Mouse (Mus musculus) CH12.LX (cell line): ENCODE measurements around the gene Il2rb. TPM values are rescaled to one million over a fixed set of nuclear protein-coding genes. Genes with fewer than 3 reads are reported as not detected.
A peak's percentile ranks its signal among the peaks of the same experiment; 100 is the strongest.

Experiments used
- DNase-seq: peaks from one replicate; pipeline ENCODE4 v3.0.0-alpha.2; 2013; ENCODE audit errors: extremely low read depth
- H3K27ac ChIP-seq: 2 replicates; pipeline ENCODE4 v1.5.1; 2012; ENCODE audit warnings: low read depth, mild to moderate bottlenecking, control low read depth, moderate library complexity; ENCODE audit not compliant: insufficient read depth
- H3K27me3 ChIP-seq: replicated peaks from 2 replicates; pipeline ENCODE3; 2012; ENCODE audit warnings: inconsistent platforms
- H3K36me3 ChIP-seq, 2 experiments: replicated peaks in 1 of 2; 2 replicates each; pipeline versions ENCODE3 to v1.6.1; 2012; ENCODE audit warnings: inconsistent platforms in 1 of 2, low read length in 1 of 2, mild to moderate bottlenecking in 1 of 2, mixed read lengths in 1 of 2, moderate library complexity in 1 of 2; ENCODE audit not compliant: control insufficient read depth in 1 of 2, insufficient read depth in 1 of 2
- H3K4me1 ChIP-seq, 2 experiments: 2 replicates each; pipeline ENCODE4 v1.6.1; 2012; ENCODE audit warnings: inconsistent platforms in 1 of 2, moderate library complexity in 1 of 2; ENCODE audit not compliant: insufficient read depth in 2 of 2, control insufficient read depth in 1 of 2
- H3K4me2 ChIP-seq: 2 replicates; pipeline ENCODE4 v1.6.1; 2012; ENCODE audit warnings: low read depth, mild to moderate bottlenecking, control low read depth; ENCODE audit not compliant: poor library complexity, insufficient read depth, severe bottlenecking
- H3K4me3 ChIP-seq, 3 experiments: fragments of 150-350 bp in 1 of 3; sonication (generic) in 1 of 3; replicated peaks in 1 of 3; 2 replicates each; pipeline versions ENCODE3 to v1.5.1; 2011 to 2012; ENCODE audit warnings: low read depth in 2 of 3, low read length in 2 of 3, mild to moderate bottlenecking in 2 of 3, moderate library complexity in 2 of 3, control low read depth in 1 of 3, improper control_type of control experiment in 1 of 3, inconsistent platforms in 1 of 3, mixed read lengths in 1 of 3; ENCODE audit not compliant: poor library complexity in 1 of 3
- H3K79me2 ChIP-seq: replicated peaks from 2 replicates; pipeline ENCODE4 v1.6.1; 2012; ENCODE audit warnings: mild to moderate bottlenecking, moderate library complexity; ENCODE audit not compliant: control insufficient read depth, poor library complexity, insufficient read depth, severe bottlenecking; ENCODE audit errors: extremely low read depth
- H3K9ac ChIP-seq: 2 replicates; pipeline ENCODE4 v1.6.1; 2012; ENCODE audit warnings: low read depth, mild to moderate bottlenecking, control low read depth, moderate library complexity; ENCODE audit not compliant: insufficient read depth
- H3K9me3 ChIP-seq: replicated peaks from 2 replicates; pipeline ENCODE3; 2012; ENCODE audit warnings: low read length, inconsistent platforms, mixed read lengths
- BHLHE40 ChIP-seq: IDR thresholded peaks from 2 replicates; pipeline ENCODE4 v1.6.1; 2011; ENCODE audit warnings: mild to moderate bottlenecking, low read depth, low read length, improper control_type of control experiment
- CHD2 ChIP-seq: IDR thresholded peaks from 2 replicates; pipeline ENCODE4 v1.6.1; 2011; ENCODE audit warnings: low read length, improper control_type of control experiment
- E2F4 ChIP-seq: IDR thresholded peaks from 2 replicates; pipeline ENCODE4 v1.6.1; 2011; ENCODE audit warnings: low read depth, low read length, improper control_type of control experiment; ENCODE audit not compliant: insufficient replicate concordance
- ELF1 ChIP-seq: IDR thresholded peaks from 2 replicates; pipeline ENCODE4 v1.6.1; 2014; ENCODE audit warnings: low read depth, mild to moderate bottlenecking, inconsistent platforms, low read length, improper control_type of control experiment
- EP300 ChIP-seq: IDR thresholded peaks from 2 replicates; pipeline ENCODE4 v1.6.1; 2011; ENCODE audit warnings: low read length, improper control_type of control experiment
- ETS1 ChIP-seq: conservative IDR thresholded peaks from 2 replicates; pipeline ENCODE4 v1.6.1; 2012; ENCODE audit warnings: low read depth, mild to moderate bottlenecking, inconsistent platforms, low read length, improper control_type of control experiment, moderate library complexity
- GABPA ChIP-seq: IDR thresholded peaks from 2 replicates; pipeline ENCODE4 v1.6.1; 2012; ENCODE audit warnings: low read depth, low read length, improper control_type of control experiment, inconsistent platforms; ENCODE audit not compliant: insufficient replicate concordance
- HCFC1 ChIP-seq: IDR thresholded peaks from 2 replicates; pipeline ENCODE4 v1.6.1; 2012; ENCODE audit warnings: low read depth, mild to moderate bottlenecking, inconsistent platforms, low read length, improper control_type of control experiment
- IRF4 ChIP-seq: IDR thresholded peaks from 2 replicates; pipeline ENCODE4 v1.6.1; 2014; ENCODE audit warnings: low read depth, mild to moderate bottlenecking, inconsistent platforms, low read length, improper control_type of control experiment
- JUND ChIP-seq: conservative IDR thresholded peaks from 2 replicates; pipeline ENCODE4 v1.6.1; 2011; ENCODE audit warnings: low read depth, low read length, improper control_type of control experiment
- MAFK ChIP-seq: IDR thresholded peaks from 2 replicates; pipeline ENCODE4 v1.6.1; 2011; ENCODE audit warnings: low read length, improper control_type of control experiment; ENCODE audit not compliant: insufficient replicate concordance
- MAX ChIP-seq: IDR thresholded peaks from 2 replicates; pipeline ENCODE4 v1.6.1; 2011; ENCODE audit warnings: low read length, improper control_type of control experiment
- MAZ ChIP-seq: IDR thresholded peaks from 2 replicates; pipeline ENCODE4 v1.6.1; 2012; ENCODE audit warnings: low read depth, mild to moderate bottlenecking, inconsistent platforms, low read length, improper control_type of control experiment, moderate library complexity
- MEF2A ChIP-seq: IDR thresholded peaks from 2 replicates; pipeline ENCODE4 v1.6.1; 2014; ENCODE audit warnings: low read depth, mild to moderate bottlenecking, inconsistent platforms, low read length, improper control_type of control experiment, borderline replicate concordance
- MXI1 ChIP-seq: IDR thresholded peaks from 2 replicates; pipeline ENCODE4 v1.6.1; 2011; ENCODE audit warnings: mild to moderate bottlenecking, low read depth, low read length, improper control_type of control experiment
- NELFE ChIP-seq: IDR thresholded peaks from 2 replicates; pipeline ENCODE4 v1.6.1; 2011; ENCODE audit warnings: low read depth, low read length, improper control_type of control experiment
- NRF1 ChIP-seq: IDR thresholded peaks from 2 replicates; pipeline ENCODE4 v1.6.1; 2014; ENCODE audit warnings: low read depth, mild to moderate bottlenecking, inconsistent platforms, low read length, improper control_type of control experiment, moderate library complexity
- PAX5 ChIP-seq: IDR thresholded peaks from 2 replicates; pipeline ENCODE4 v1.6.1; 2012; ENCODE audit warnings: low read length, inconsistent platforms, mixed read lengths
- POLR2A ChIP-seq: IDR thresholded peaks from 2 replicates; pipeline ENCODE4 v1.6.1; 2011; ENCODE audit warnings: low read depth, mild to moderate bottlenecking, improper control_type of control experiment, low read length
- RAD21 ChIP-seq: IDR thresholded peaks from 2 replicates; pipeline ENCODE4 v1.6.1; 2011; ENCODE audit warnings: low read depth, mild to moderate bottlenecking, low read length, improper control_type of control experiment, moderate library complexity
- RCOR1 ChIP-seq: conservative IDR thresholded peaks from 2 replicates; pipeline ENCODE4 v1.6.1; 2012; ENCODE audit warnings: low read depth, mild to moderate bottlenecking, inconsistent platforms, low read length, improper control_type of control experiment
- SIN3A ChIP-seq: IDR thresholded peaks from 2 replicates; pipeline ENCODE4 v1.6.1; 2012; ENCODE audit warnings: low read length, improper control_type of control experiment, inconsistent platforms
- SMC3 ChIP-seq: IDR thresholded peaks from 2 replicates; pipeline ENCODE4 v1.6.1; 2011; ENCODE audit warnings: low read depth, low read length, improper control_type of control experiment
- TCF12 ChIP-seq: IDR thresholded peaks from 2 replicates; pipeline ENCODE4 v1.6.1; 2014; ENCODE audit warnings: low read depth, mild to moderate bottlenecking, inconsistent platforms, low read length, improper control_type of control experiment
- UBTF ChIP-seq: IDR thresholded peaks from 2 replicates; pipeline ENCODE4 v1.6.1; 2012; ENCODE audit warnings: low read depth, mild to moderate bottlenecking, inconsistent platforms, low read length, improper control_type of control experiment, moderate library complexity
- USF1 ChIP-seq: IDR thresholded peaks from 2 replicates; pipeline ENCODE4 v1.6.1; 2014; ENCODE audit warnings: low read depth, mild to moderate bottlenecking, inconsistent platforms, low read length, improper control_type of control experiment
- USF2 ChIP-seq: conservative IDR thresholded peaks from 2 replicates; pipeline ENCODE4 v1.6.1; 2011; ENCODE audit warnings: low read depth, low read length, improper control_type of control experiment
- ZKSCAN1 ChIP-seq: IDR thresholded peaks from 2 replicates; pipeline ENCODE4 v1.6.1; 2012; ENCODE audit warnings: low read depth, inconsistent platforms, low read length, improper control_type of control experiment, borderline replicate concordance
- ZMIZ1 ChIP-seq: IDR thresholded peaks from 2 replicates; pipeline ENCODE4 v1.6.1; 2012; ENCODE audit warnings: low read depth, mild to moderate bottlenecking, inconsistent platforms, low read length, improper control_type of control experiment
- ZNF384 ChIP-seq: IDR thresholded peaks from 2 replicates; pipeline ENCODE4 v1.6.1; 2012; ENCODE audit warnings: low read depth, low read length, improper control_type of control experiment, inconsistent platforms
- dilution Hi-C: fragments of 300-500 bp; cut with MboI; formaldehyde crosslinking; loops from 2 replicates; pipeline ENCODE4 v1.14.3; 2020; ENCODE audit warnings: low sequenced_read_pairs; ENCODE audit not compliant: extremely low pct_unique_long_range_greater_than_20kb, extremely low pct_ligation_motif_present
- in situ Hi-C: fragments of 300-500 bp; cut with MboI; formaldehyde crosslinking; loops from 3 replicates; pipeline ENCODE4 v1.14.3; 2019; ENCODE audit warnings: low sequenced_read_pairs, low pct_ligation_motif_present, low pct_unique_long_range_greater_than_20kb, mixed read lengths
- polyA plus RNA-seq: library from polyadenylated mRNA; unstranded; fragments of >175 nt; gene quantifications from 2 replicates; pipeline ENCODE4 v1.2.1, GENCODE M21; 2012; ENCODE audit warnings: low read depth; ENCODE audit not compliant: insufficient read length
- total RNA-seq, 2 experiments: library from RNA; depleted of rRNA; stranded (reverse); fragments of 300-350 nt in 1 of 2; fragments of >200 nt in 1 of 2; gene quantifications; 2 replicates each; pipeline ENCODE4 v1.2.3; 2012 to 2014

Il2rb gene
- total and polyA plus RNA-seq, 3 experiments = 31.2 to 60.0 (median 32.1) TPM

- H3K27ac ChIP-seq = peak overlapping the region; percentile 97
- H3K4me1 ChIP-seq = peaks cover 32 to 75% of the 10 kb centered on the region in 2 experiments
- dilution Hi-C loops = no loop called here
- in situ Hi-C loops = loop anchor here (5.0 kb wide), 1 partner anchor 63 kb away; no protein-coding TSS in a partner anchor
- H3K36me3 ChIP-seq = no peaks in the 10 kb centered on the region
- H3K4me2 ChIP-seq = peak overlapping the region; percentile 54
- H3K9me3 ChIP-seq = no peaks in the 10 kb centered on the region
- TF ChIP-seq SMC3 (no peak), SIN3A (no peak), ELF1 (no peak), MAX (peak; percentile 31; the same call in 1 of the 2 replicates), MAZ (no peak), JUND (no peak), ZKSCAN1 (no peak), EP300 (peak; percentile 38; the same call in 1 of the 2 replicates), BHLHE40 (peak; percentile 64; the same call in 1 of the 2 replicates), POLR2A (no peak; the same call in 1 of the 2 replicates), USF2 (no peak), ETS1 (peak; percentile 49; the same call in 1 of the 2 replicates), HCFC1 (no peak), MAFK (no peak), NELFE (0 out of 2 replicates have a peak, but pooled peaks have one; percentile 21), IRF4 (no peak), TCF12 (peak; percentile 32; the same call in 1 of the 2 replicates)
- peak; percentile 69 for DNase-seq
- H3K4me3 ChIP-seq = peak overlapping the region in 1 of 3 experiments; percentile 6
- H3K9ac ChIP-seq = peak overlapping the region; percentile 54
- H3K79me2 ChIP-seq = no peaks in the 10 kb centered on the region
- H3K27me3 ChIP-seq = no peaks in the 10 kb centered on the region
Measured at GRCm38 (mm10) chr15:78510736-78511135, 15.7 kb upstream of the Il2rb start.

GRCm38 (mm10) chr15:78510121-78510576 is 15.1 kb upstream of the Il2rb start:
- Histone ChIP-seq H3K36me3 (peaks cover 0 to 2% of the 10 kb centered on the region in 2 experiments), H3K4me1 (peaks cover 30 to 70% of the 10 kb centered on the region in 2 experiments), H3K27me3 (no peaks in the 10 kb centered on the region), H3K79me2 (no peaks in the 10 kb centered on the region), H3K4me3 (peak overlapping the region in 2 of 3 experiments; percentile 7 to 12), H3K4me2 (peak overlapping the region; percentile 55), H3K9me3 (peaks cover 4% of the 10 kb centered on the region), H3K9ac (peak overlapping the region; percentile 54), H3K27ac (peak overlapping the region; percentile 97)
- in situ Hi-C loops = loop anchor here (5.0 kb wide), 1 partner anchor 63 kb away; no protein-coding TSS in a partner anchor
- dilution Hi-C loops = no loop called here
- peak; percentile 96 for DNase-seq
- TF ChIP-seq GABPA (no peak), PAX5 (no peak), ETS1 (peak; percentile 97), USF2 (no peak), USF1 (no peak), E2F4 (no peak), ZMIZ1 (peak; percentile 60; the same call in 1 of the 2 replicates), MXI1 (no peak; the same call in 1 of the 2 replicates), BHLHE40 (peak; percentile 93), ZKSCAN1 (no peak), TCF12 (peak; percentile 98), MEF2A (peak; percentile 96), NELFE (0 out of 2 replicates have a peak, but pooled peaks have one; percentile 36), IRF4 (peak; percentile 99), RCOR1 (peak; percentile 92), SIN3A (peak; percentile 82; the same call in 1 of the 2 replicates), ZNF384 (no peak), NRF1 (peak; percentile 17; the same call in 1 of the 2 replicates), RAD21 (no peak; the same call in 1 of the 2 replicates), MAFK (peak; percentile 72), UBTF (peak; percentile 89), POLR2A (peak; percentile 38), CHD2 (peak; percentile 85)
